ENCODE assay signal across 18 mouse cellular contexts in genomic region chr4:133028193-133028592, GRCm38 (mm10). TPM values are rescaled to one million over a fixed set of nuclear protein-coding genes. Genes with fewer than 3 reads are reported as not detected.
DNase-seq lines count a peak whose midpoint lies in the region; ATAC-seq and TF ChIP-seq lines count a peak whose summit lies in the region.
"Had no signal": no experiment of that assay in that cellular context is flagged by ENCODE, and none has a peak within 500 bp of the region (broad histone marks: within the 10 kb centered on the region; RNA-seq: fewer than 3 reads in every experiment).

No protein-coding gene starts in this region.

- peaks cover 46% of the 10 kb centered on the region for H3K4me1 ChIP-seq in intestine, embryonic 15.5 days (replicated peaks)
- 0 out of 2 replicates have a peak, but pooled peaks cover 10% of the 10 kb centered on the region for H3K4me1 ChIP-seq in intestine, postnatal 0 days (replicated peaks; ENCODE audit: control insufficient read depth, insufficient read depth, low read length)
- H3K4me1 ChIP-seq in MEL (ENCODE audit: control insufficient read depth in 1 of 2, insufficient read depth in 2 of 2, low read length in 2 of 2) = peaks cover 0 to 7% of the 10 kb centered on the region in 2 experiments; a peak in 2 of 4 replicates
- peaks cover 38% of the 10 kb centered on the region for H3K4me1 ChIP-seq in forebrain, embryonic 16.5 days (replicated peaks; ENCODE audit: control insufficient read depth, insufficient read depth, low read length)

- peak; percentile 81 for DNase-seq in adrenal gland, adult 2 months
- DNase-seq in adrenal gland, postnatal 10 days = no peak
- DNase-seq in MEL (ENCODE audit: low read depth, low spot score) = peak; percentile 23
- DNase-seq in right cerebral cortex, postnatal 36 days (ENCODE audit: low spot score in 2 of 2) = no peak
- DNase-seq: cerebellum, adult 9-10 months; forebrain, postnatal 0 days; gastrocnemius, postnatal 10 days; heart, postnatal 4 days; kidney, adult 9 months; kidney, postnatal 4 days had no signal

- no peak overlapping the region for H3K27ac ChIP-seq in intestine, embryonic 15.5 days
- H3K27ac ChIP-seq in intestine, postnatal 0 days (ENCODE audit: low read depth, low read length) = no peak overlapping the region
- no peak overlapping the region for H3K27ac ChIP-seq in MEL (ENCODE audit: control insufficient read depth, low read depth, low read length)
- no peak overlapping the region for H3K27ac ChIP-seq in forebrain, embryonic 16.5 days (ENCODE audit: low read length)
- H3K27ac ChIP-seq: embryonic facial prominence, embryonic 13.5 days; midbrain, embryonic 15.5 days had no signal

- H3K9me3 ChIP-seq in intestine, embryonic 15.5 days = no peaks in the 10 kb centered on the region
- H3K9me3 ChIP-seq in intestine, postnatal 0 days (ENCODE audit: control insufficient read depth) = no peaks in the 10 kb centered on the region
- no peaks in the 10 kb centered on the region for H3K9me3 ChIP-seq in MEL (replicated peaks; ENCODE audit: insufficient read depth, low read length)
- no peaks in the 10 kb centered on the region for H3K9me3 ChIP-seq in forebrain, embryonic 16.5 days (ENCODE audit: control insufficient read depth, low read length)
- H3K9me3 ChIP-seq: embryonic facial prominence, embryonic 13.5 days; midbrain, embryonic 15.5 days had no signal

- TF ChIP-seq POLR2A in MEL (IDR thresholded peaks at IDR 0.05; ENCODE audit: control insufficient read depth in 1 of 2, insufficient read depth in 1 of 2, low read depth in 1 of 2, low read length in 2 of 2, poor library complexity in 1 of 2) = no peak

- no peaks in the 10 kb centered on the region for H3K79me2 ChIP-seq in MEL (ENCODE audit: control insufficient read depth, insufficient read depth, low read length, poor library complexity)

- TF ChIP-seq RAD21 in MEL (IDR thresholded peaks at IDR 0.05; ENCODE audit: low read depth, low read length) = no peak

- WGBS in intestine, embryonic 15.5 days = 73% methylated on average over 6 of the region's 6 CpGs
- 51% methylated on average over 6 of the region's 6 CpGs for WGBS in intestine, postnatal 0 days
- WGBS in forebrain, embryonic 16.5 days = 93% methylated on average over 6 of the region's 6 CpGs

- no peak overlapping the region for H3K9ac ChIP-seq in intestine, embryonic 15.5 days
- no peak overlapping the region for H3K9ac ChIP-seq in intestine, postnatal 0 days (ENCODE audit: low read depth, low read length)
- no peak overlapping the region for H3K9ac ChIP-seq in MEL (ENCODE audit: control insufficient read depth, low read depth, low read length, poor library complexity, severe bottlenecking)
- H3K9ac ChIP-seq in forebrain, embryonic 16.5 days (replicated peaks; ENCODE audit: low read depth, low read length) = no peak overlapping the region
- H3K9ac ChIP-seq: embryonic facial prominence, embryonic 13.5 days; forebrain, postnatal 0 days; midbrain, embryonic 15.5 days had no signal

- H3K4me3 ChIP-seq in intestine, embryonic 15.5 days (replicated peaks) = no peak overlapping the region
- no peak overlapping the region for H3K4me3 ChIP-seq in intestine, postnatal 0 days (ENCODE audit: low read depth, low read length)
- H3K4me3 ChIP-seq in MEL (ENCODE audit: control insufficient read depth in 1 of 2, insufficient read depth in 1 of 2, low read depth in 2 of 2, low read length in 2 of 2) = no peak overlapping the region
- H3K4me3 ChIP-seq in forebrain, embryonic 16.5 days (replicated peaks; ENCODE audit: low read length) = no peak overlapping the region
- H3K4me3 ChIP-seq: embryonic facial prominence, embryonic 13.5 days; midbrain, embryonic 15.5 days had no signal

- 0 out of 2 replicates have a peak, but pooled peaks have one; percentile 28 for ATAC-seq in intestine, embryonic 15.5 days
- ATAC-seq in intestine, postnatal 0 days = no peak
- ATAC-seq in megakaryocyte progenitor cell, adult 5-6 weeks (replicated peaks; ENCODE audit: poor library complexity) = peak; percentile 49
- no peak for ATAC-seq in forebrain, embryonic 16.5 days
- ATAC-seq: forebrain, postnatal 0 days; lung, postnatal 0 days; midbrain, embryonic 15.5 days had no signal

- H3K36me3 ChIP-seq in intestine, embryonic 15.5 days = 0 out of 2 replicates have a peak, but pooled peaks cover 4% of the 10 kb centered on the region
- H3K36me3 ChIP-seq in intestine, postnatal 0 days (ENCODE audit: control insufficient read depth, insufficient read depth) = no peaks in the 10 kb centered on the region; the same call in 1 of the 2 replicates
- H3K36me3 ChIP-seq in MEL (ENCODE audit: control insufficient read depth in 1 of 2, insufficient read depth in 2 of 2, low read length in 2 of 2) = no peaks in the 10 kb centered on the region; a peak in 1 of 4 replicates
- no peaks in the 10 kb centered on the region; the same call in 1 of the 2 replicates for H3K36me3 ChIP-seq in forebrain, embryonic 16.5 days (ENCODE audit: control insufficient read depth, insufficient read depth)
- H3K36me3 ChIP-seq: midbrain, embryonic 15.5 days had no signal

- no peaks in the 10 kb centered on the region for H3K27me3 ChIP-seq in intestine, embryonic 15.5 days (replicated peaks)
- H3K27me3 ChIP-seq in intestine, postnatal 0 days (replicated peaks; ENCODE audit: control insufficient read depth, insufficient read depth, low read length) = no peaks in the 10 kb centered on the region
- H3K27me3 ChIP-seq in MEL (ENCODE audit: control insufficient read depth in 1 of 2, insufficient read depth in 2 of 2, low read length in 2 of 2) = no peaks in the 10 kb centered on the region
- no peaks in the 10 kb centered on the region for H3K27me3 ChIP-seq in forebrain, embryonic 16.5 days (replicated peaks; ENCODE audit: control insufficient read depth, insufficient read depth, low read length)
- H3K27me3 ChIP-seq: embryonic facial prominence, embryonic 13.5 days; midbrain, embryonic 15.5 days had no signal

- H3K4me2 ChIP-seq in intestine, embryonic 15.5 days (replicated peaks) = no peak overlapping the region
- H3K4me2 ChIP-seq in intestine, postnatal 0 days (replicated peaks; ENCODE audit: low read depth) = no peak overlapping the region
- H3K4me2 ChIP-seq in forebrain, embryonic 16.5 days (ENCODE audit: low read length) = no peak overlapping the region
- H3K4me2 ChIP-seq: embryonic facial prominence, embryonic 13.5 days; midbrain, embryonic 15.5 days had no signal

- TF ChIP-seq EP300 in MEL (IDR thresholded peaks at IDR 0.05; ENCODE audit: low read depth in 1 of 2, low read length in 2 of 2) = no peak

- no peak for TF ChIP-seq CTCF in intestine, postnatal 0 days (IDR thresholded peaks at IDR 0.05; ENCODE audit: low read depth)
- TF ChIP-seq CTCF in MEL (IDR thresholded peaks at IDR 0.05 in 2 of 3, conservative IDR thresholded peaks at IDR 0.05 in 1 of 3; ENCODE audit: control insufficient read depth in 1 of 3, insufficient read depth in 1 of 3, low read depth in 2 of 3, low read length in 3 of 3, poor library complexity in 1 of 3, severe bottlenecking in 1 of 3) = no peak

TF ChIP-seq in MEL, 35 proteins besides CTCF, POLR2A, EP300 and RAD21 (continues in another document):
- TF ChIP-seq POLR2AphosphoS5 (IDR thresholded peaks at IDR 0.05; ENCODE audit: borderline replicate concordance, low read depth, low read length) = no peak
- no peak for TF ChIP-seq CHD2 (IDR thresholded peaks at IDR 0.05; ENCODE audit: low read length)
- no peak for TF ChIP-seq HCFC1 (IDR thresholded peaks at IDR 0.05; ENCODE audit: low read depth, low read length)
- no peak for TF ChIP-seq MAFK (IDR thresholded peaks at IDR 0.05; ENCODE audit: borderline replicate concordance, low read depth, low read length)
- no peak for TF ChIP-seq USF1 (IDR thresholded peaks at IDR 0.05; ENCODE audit: low read depth, low read length)
- no peak for TF ChIP-seq MAX (IDR thresholded peaks at IDR 0.05; ENCODE audit: low read length)
- no peak for TF ChIP-seq ETS1 (IDR thresholded peaks at IDR 0.05; ENCODE audit: low read depth, low read length)
- no peak for TF ChIP-seq E2F4 (IDR thresholded peaks at IDR 0.05; ENCODE audit: borderline replicate concordance, low read depth, low read length)
- no peak for TF ChIP-seq UBTF (IDR thresholded peaks at IDR 0.05; ENCODE audit: borderline replicate concordance, insufficient read depth, low read depth, low read length)
- TF ChIP-seq MYB (IDR thresholded peaks at IDR 0.05; ENCODE audit: low read depth, low read length) = no peak
- TF ChIP-seq MEF2A (IDR thresholded peaks at IDR 0.05; ENCODE audit: extremely low read depth, insufficient replicate concordance, low read depth, low read length, poor library complexity, severe bottlenecking) = no peak
- no peak for TF ChIP-seq USF2 (IDR thresholded peaks at IDR 0.05; ENCODE audit: borderline replicate concordance in 1 of 2, insufficient read depth in 1 of 2, low read depth in 1 of 2, low read length in 2 of 2)
- TF ChIP-seq KAT2A (conservative IDR thresholded peaks at IDR 0.05; ENCODE audit: low read depth, low read length) = no peak

RNA-seq across cellular contexts. Expression of gene Ahdc1, which starts 17.1 kb away (rescaled TPM):
- 10 to 100 TPM; 64.3 to 88.3 TPM for total RNA-seq in adrenal gland, adult 2 months (2021)
- polyA plus RNA-seq in adrenal gland, adult 2 months (2012; rRNA removed) = 78.1 and 88.7 TPM in 2 replicates
- total RNA-seq in adrenal gland, postnatal 10 days (2021) = 10 to 100 TPM; 50.8 to 74.3 TPM
- 5.4 and 6.3 TPM in 2 replicates for polyA plus RNA-seq in intestine, embryonic 15.5 days (2015; fragmentation: Nextera tagmentation; extraction: Ambion mirVana)
- polyA plus RNA-seq in intestine, postnatal 0 days (2015; fragmentation: Nextera tagmentation; extraction: Ambion mirVana) = 2.4 and 3.1 TPM in 2 replicates
- 2.5 and 2.9 TPM in 2 replicates for total RNA-seq in MEL (2012; rRNA removed)
- 1 to 10 TPM in 1 of 2 experiments, not detected in 1; 8.8 TPM for polyA plus RNA-seq in MEL (2012; ENCODE audit: insufficient read depth in 1 of 2, insufficient read length in 2 of 2, low read depth in 1 of 2, low replicate concordance in 2 of 2, missing spikeins in 1 of 2)
- 4.1 and 5.3 TPM in 2 replicates for total RNA-seq in megakaryocyte progenitor cell, adult 5-6 weeks (2015)
- total RNA-seq in megakaryocyte progenitor cell, adult 5-6 weeks (2017) = 0.81 and 3.8 TPM in 2 replicates
- 13.0 and 13.7 TPM in 2 replicates for polyA plus RNA-seq in forebrain, embryonic 16.5 days (2015; fragmentation: Nextera tagmentation; extraction: Ambion mirVana)

RNA-seq across cellular contexts. Expression of gene Fgr, which starts 54.3 kb away (rescaled TPM):
- total RNA-seq in adrenal gland, adult 2 months (2021) = under 1 TPM; 0.29 to 0.93 TPM
- polyA plus RNA-seq in adrenal gland, adult 2 months (2012; rRNA removed) = 0.29 and 0.56 TPM in 2 replicates
- total RNA-seq in adrenal gland, postnatal 10 days (2021) = 1 to 10 TPM; 1.3 to 1.6 TPM
- 2.3 and 3.7 TPM in 2 replicates for polyA plus RNA-seq in intestine, embryonic 15.5 days (2015; fragmentation: Nextera tagmentation; extraction: Ambion mirVana)
- 2.0 and 2.4 TPM in 2 replicates for polyA plus RNA-seq in intestine, postnatal 0 days (2015; fragmentation: Nextera tagmentation; extraction: Ambion mirVana)
- not detected in 2 replicates for total RNA-seq in MEL (2012; rRNA removed)
- polyA plus RNA-seq in MEL (2012; ENCODE audit: insufficient read depth in 1 of 2, insufficient read length in 2 of 2, low read depth in 1 of 2, low replicate concordance in 2 of 2, missing spikeins in 1 of 2) = not detected
- total RNA-seq in megakaryocyte progenitor cell, adult 5-6 weeks (2015) = 3.2 and 3.4 TPM in 2 replicates
- total RNA-seq in megakaryocyte progenitor cell, adult 5-6 weeks (2017) = 2.5 and 3.0 TPM in 2 replicates
- not detected in 2 replicates for polyA plus RNA-seq in forebrain, embryonic 16.5 days (2015; fragmentation: Nextera tagmentation; extraction: Ambion mirVana)
- total RNA-seq: forebrain, postnatal 0 days; left cerebral cortex, postnatal 14 days had no signal

Comparison
In these comparisons a context has a peak if more than half of its experiments do, and no peak if none do; other contexts are left out.
1. DNase-seq: peak in adrenal gland, adult 2 months (single experiment) and MEL (single experiment); none in adrenal gland, postnatal 10 days (single experiment) and right cerebral cortex, postnatal 36 days (0 of 2).
2. ATAC-seq: peak in intestine, embryonic 15.5 days (single experiment) and megakaryocyte progenitor cell, adult 5-6 weeks (single experiment); none in intestine, postnatal 0 days (single experiment) and forebrain, embryonic 16.5 days (single experiment).